29 mouse cellular contexts compared by ENCODE assay signal in genomic region chr7:51619977-51620376, GRCm38 (mm10). TPM values are rescaled to one million over a fixed set of nuclear protein-coding genes. Genes with fewer than 3 reads are reported as not detected.
DNase-seq lines count a peak whose midpoint lies in the region; ATAC-seq and TF ChIP-seq lines count a peak whose summit lies in the region.
"Had no signal": no experiment of that assay in that cellular context is flagged by ENCODE, and none has a peak within 500 bp of the region (broad histone marks: within the 10 kb centered on the region; RNA-seq: fewer than 3 reads in every experiment).

No protein-coding gene starts in this region.

- H3K9me3 ChIP-seq in hindbrain, embryonic 14.5 days (ENCODE audit: control insufficient read depth, low read length), result no peaks in the 10 kb centered on the region
- H3K9me3 ChIP-seq in hindbrain, postnatal 0 days (ENCODE audit: low read length), result no peaks in the 10 kb centered on the region
- no peaks in the 10 kb centered on the region for H3K9me3 ChIP-seq in midbrain, embryonic 12.5 days
- H3K9me3 ChIP-seq in midbrain, embryonic 15.5 days, result no peaks in the 10 kb centered on the region
- H3K9me3 ChIP-seq in neural tube, embryonic 15.5 days (replicated peaks), result no peaks in the 10 kb centered on the region
- no peaks in the 10 kb centered on the region for H3K9me3 ChIP-seq in kidney, embryonic 14.5 days (ENCODE audit: control insufficient read depth, low read length)
- H3K9me3 ChIP-seq: embryonic facial prominence, embryonic 13.5 days; forebrain, embryonic 10.5 days; limb, embryonic 12.5 days; lung, embryonic 15.5 days had no signal

- no peak for DNase-seq in hindbrain, embryonic 14.5 days (ENCODE audit: low spot score)
- DNase-seq in hindbrain, postnatal 0 days (ENCODE audit: low spot score), result no peak
- DNase-seq in left cerebral cortex, adult 18-20 months (ENCODE audit: low spot score in 2 of 2), result no peak
- DNase-seq: adrenal gland, postnatal 25 days; B cell, adult 2 months; cerebellum, adult 11-12 months; cerebellum, adult 9-11 months; gastrocnemius, postnatal 10 days; heart, postnatal 14 days; kidney, adult 9 months; kidney, postnatal 14 days; layer of hippocampus, adult 9-11 months; thymus, postnatal 25 days had no signal

- 39% methylated on average over 1 of the region's 1 CpGs for WGBS in hindbrain, embryonic 14.5 days
- WGBS in hindbrain, postnatal 0 days, result 48% methylated on average over 1 of the region's 1 CpGs
- 38% methylated on average over 1 of the region's 1 CpGs for WGBS in midbrain, embryonic 12.5 days
- 36% methylated on average over 1 of the region's 1 CpGs for WGBS in midbrain, embryonic 15.5 days
- 48% methylated on average over 1 of the region's 1 CpGs for WGBS in neural tube, embryonic 15.5 days
- WGBS in kidney, embryonic 14.5 days, result 38% methylated on average over 1 of the region's 1 CpGs

- no peaks in the 10 kb centered on the region for H3K36me3 ChIP-seq in hindbrain, embryonic 14.5 days (replicated peaks; ENCODE audit: control insufficient read depth, insufficient read depth)
- H3K36me3 ChIP-seq in hindbrain, postnatal 0 days (ENCODE audit: insufficient read depth, low read length), result no peaks in the 10 kb centered on the region
- H3K36me3 ChIP-seq in midbrain, embryonic 12.5 days, result no peaks in the 10 kb centered on the region
- H3K36me3 ChIP-seq in midbrain, embryonic 15.5 days (replicated peaks), result no peaks in the 10 kb centered on the region
- H3K36me3 ChIP-seq in neural tube, embryonic 15.5 days, result no peaks in the 10 kb centered on the region
- no peaks in the 10 kb centered on the region for H3K36me3 ChIP-seq in kidney, embryonic 14.5 days (ENCODE audit: control insufficient read depth, insufficient read depth, low read length)
- H3K36me3 ChIP-seq: embryonic facial prominence, embryonic 13.5 days; forebrain, embryonic 10.5 days; limb, embryonic 12.5 days; lung, embryonic 15.5 days had no signal

- H3K27me3 ChIP-seq in hindbrain, embryonic 14.5 days (ENCODE audit: control insufficient read depth, insufficient read depth, low read length), result peaks cover 56% of the 10 kb centered on the region
- H3K27me3 ChIP-seq in hindbrain, postnatal 0 days (ENCODE audit: insufficient read depth, low read length), result peaks cover 12% of the 10 kb centered on the region
- peaks cover 34% of the 10 kb centered on the region for H3K27me3 ChIP-seq in midbrain, embryonic 12.5 days
- H3K27me3 ChIP-seq in midbrain, embryonic 15.5 days (replicated peaks), result peaks cover 7% of the 10 kb centered on the region
- peaks cover 26% of the 10 kb centered on the region for H3K27me3 ChIP-seq in neural tube, embryonic 15.5 days (replicated peaks)
- H3K27me3 ChIP-seq in kidney, embryonic 14.5 days (ENCODE audit: control insufficient read depth, insufficient read depth, low read length), result peaks cover 46% of the 10 kb centered on the region

- H3K9ac ChIP-seq in hindbrain, embryonic 14.5 days, result no peak overlapping the region
- H3K9ac ChIP-seq in hindbrain, postnatal 0 days (replicated peaks; ENCODE audit: low read length), result no peak overlapping the region
- H3K9ac ChIP-seq in midbrain, embryonic 12.5 days (replicated peaks), result no peak overlapping the region
- H3K9ac ChIP-seq in midbrain, embryonic 15.5 days, result no peak overlapping the region
- no peak overlapping the region for H3K9ac ChIP-seq in neural tube, embryonic 15.5 days (replicated peaks)
- H3K9ac ChIP-seq in kidney, embryonic 14.5 days (ENCODE audit: low read depth, low read length), result no peak overlapping the region
- H3K9ac ChIP-seq: embryonic facial prominence, embryonic 13.5 days; limb, embryonic 12.5 days; lung, embryonic 15.5 days had no signal

- 0 out of 2 replicates have a peak, but pooled peaks cover 2% of the 10 kb centered on the region for H3K4me1 ChIP-seq in hindbrain, embryonic 14.5 days (replicated peaks; ENCODE audit: control insufficient read depth, insufficient read depth, low read length)
- no peaks in the 10 kb centered on the region for H3K4me1 ChIP-seq in hindbrain, postnatal 0 days (ENCODE audit: insufficient read depth, low read length)
- H3K4me1 ChIP-seq in midbrain, embryonic 12.5 days, result peaks cover 3% of the 10 kb centered on the region; the same call in 1 of the 2 replicates
- peaks cover 10% of the 10 kb centered on the region for H3K4me1 ChIP-seq in midbrain, embryonic 15.5 days
- peaks cover 4% of the 10 kb centered on the region; the same call in 1 of the 2 replicates for H3K4me1 ChIP-seq in neural tube, embryonic 15.5 days
- no peaks in the 10 kb centered on the region for H3K4me1 ChIP-seq in kidney, embryonic 14.5 days (ENCODE audit: control insufficient read depth, insufficient read depth, low read length)
- H3K4me1 ChIP-seq: embryonic facial prominence, embryonic 13.5 days; lung, embryonic 15.5 days had no signal

- peak overlapping the region; percentile 42 for H3K4me2 ChIP-seq in hindbrain, embryonic 14.5 days (replicated peaks)
- H3K4me2 ChIP-seq in hindbrain, postnatal 0 days (ENCODE audit: low read depth, low read length), result no peak overlapping the region; the same call in 1 of the 2 replicates
- H3K4me2 ChIP-seq in midbrain, embryonic 12.5 days (replicated peaks), result peak overlapping the region; percentile 25
- peak overlapping the region; percentile 36 for H3K4me2 ChIP-seq in midbrain, embryonic 15.5 days
- H3K4me2 ChIP-seq in neural tube, embryonic 15.5 days, result peak overlapping the region; percentile 36
- H3K4me2 ChIP-seq in kidney, embryonic 14.5 days (replicated peaks; ENCODE audit: low read depth, low read length), result no peak overlapping the region
- H3K4me2 ChIP-seq: embryonic facial prominence, embryonic 13.5 days; limb, embryonic 12.5 days; lung, embryonic 15.5 days had no signal

- H3K4me3 ChIP-seq in hindbrain, embryonic 14.5 days (replicated peaks; ENCODE audit: low read length), result no peak overlapping the region; the same call in none of the 2 replicates
- no peak overlapping the region for H3K4me3 ChIP-seq in hindbrain, postnatal 0 days (ENCODE audit: low read length)
- H3K4me3 ChIP-seq in midbrain, embryonic 12.5 days, result 0 out of 2 replicates have a peak overlapping the region, but pooled peaks have one; percentile 9
- no peak overlapping the region for H3K4me3 ChIP-seq in midbrain, embryonic 15.5 days
- H3K4me3 ChIP-seq in neural tube, embryonic 15.5 days (replicated peaks), result no peak overlapping the region
- H3K4me3 ChIP-seq in kidney, embryonic 14.5 days (ENCODE audit: low read length), result no peak overlapping the region
- H3K4me3 ChIP-seq: embryonic facial prominence, embryonic 13.5 days; forebrain, embryonic 10.5 days; left cerebral cortex, adult 2 months; limb, embryonic 12.5 days; lung, embryonic 15.5 days had no signal

- H3K27ac ChIP-seq in hindbrain, embryonic 14.5 days, result peak overlapping the region; percentile 66
- H3K27ac ChIP-seq in hindbrain, postnatal 0 days, result no peak overlapping the region
- H3K27ac ChIP-seq in midbrain, embryonic 12.5 days (replicated peaks), result no peak overlapping the region
- H3K27ac ChIP-seq in midbrain, embryonic 15.5 days, result peak overlapping the region; percentile 60
- H3K27ac ChIP-seq in neural tube, embryonic 15.5 days (replicated peaks), result 0 out of 2 replicates have a peak overlapping the region, but pooled peaks have one; percentile 33
- H3K27ac ChIP-seq in kidney, embryonic 14.5 days (ENCODE audit: low read depth, low read length), result no peak overlapping the region
- H3K27ac ChIP-seq: embryonic facial prominence, embryonic 13.5 days; forebrain, embryonic 10.5 days; left cerebral cortex, adult 2 months; limb, embryonic 12.5 days; lung, embryonic 15.5 days had no signal

- no peak for TF ChIP-seq CTCF in hindbrain, postnatal 0 days (IDR thresholded peaks at IDR 0.05; ENCODE audit: low read depth)

- no peak for ATAC-seq in hindbrain, embryonic 14.5 days (ENCODE audit: low FRiP score)
- no peak for ATAC-seq in hindbrain, postnatal 0 days
- ATAC-seq in midbrain, embryonic 12.5 days (ENCODE audit: low FRiP score, low read depth), result no peak
- no peak for ATAC-seq in midbrain, embryonic 15.5 days (replicated peaks)
- ATAC-seq in neural tube, embryonic 15.5 days (ENCODE audit: low FRiP score), result no peak
- no peak for ATAC-seq in kidney, embryonic 14.5 days (ENCODE audit: low FRiP score, low TSS enrichment)
- ATAC-seq: intestine, postnatal 0 days had no signal

RNA-seq across cellular contexts. Expression of gene Slc17a6, which starts 1.8 kb away (rescaled TPM):
- 111 and 133 TPM in 2 replicates for polyA plus RNA-seq in hindbrain, embryonic 14.5 days (2014; fragmentation: Nextera tagmentation; extraction: Ambion mirVana)
- total RNA-seq in hindbrain, postnatal 0 days (2014; rRNA removed), result 132 and 177 TPM in 2 replicates
- polyA plus RNA-seq in hindbrain, postnatal 0 days (2015; fragmentation: Nextera tagmentation; extraction: Ambion mirVana), result 109 and 115 TPM in 2 replicates
- 52.6 and 59.0 TPM in 2 replicates for polyA plus RNA-seq in midbrain, embryonic 12.5 days (2016; fragmentation: Nextera tagmentation; extraction: Ambion mirVana)
- 114 and 116 TPM in 2 replicates for polyA plus RNA-seq in midbrain, embryonic 15.5 days (2015; fragmentation: Nextera tagmentation; extraction: Ambion mirVana)
- 101 and 115 TPM in 2 replicates for polyA plus RNA-seq in neural tube, embryonic 15.5 days (2015; fragmentation: Nextera tagmentation; extraction: Ambion mirVana)
- not detected in 2 replicates for polyA plus RNA-seq in kidney, embryonic 14.5 days (2014; fragmentation: Nextera tagmentation; extraction: Ambion mirVana)
- 10 to 100 TPM; 28.4 to 34.3 TPM for total RNA-seq in left cerebral cortex, adult 18-20 months (2021)
- total RNA-seq: common myeloid progenitor, adult 5-6 weeks; heart, postnatal 14 days; liver, adult 2 months; megakaryocyte progenitor cell, adult 5-6 weeks had no signal
- polyA plus RNA-seq: heart, embryonic 14.5 days; liver, adult 2 months; liver, embryonic 16.5 days; small intestine, adult 2 months had no signal

Comparison
In these comparisons a context has a peak if more than half of its experiments do, and no peak if none do; other contexts are left out.
1. H3K27ac ChIP-seq: peak in hindbrain, embryonic 14.5 days (single experiment), midbrain, embryonic 15.5 days (single experiment) and neural tube, embryonic 15.5 days (single experiment); none in hindbrain, postnatal 0 days (single experiment), midbrain, embryonic 12.5 days (single experiment) and kidney, embryonic 14.5 days (single experiment).
2. H3K4me2 ChIP-seq: peak in hindbrain, embryonic 14.5 days (single experiment), midbrain, embryonic 12.5 days (single experiment), midbrain, embryonic 15.5 days (single experiment) and neural tube, embryonic 15.5 days (single experiment); none in hindbrain, postnatal 0 days (single experiment) and kidney, embryonic 14.5 days (single experiment).
3. RNA of gene Slc17a6, which starts 1.8 kb away (polyA plus RNA-seq): 109 to 115 TPM in hindbrain, postnatal 0 days, 101 to 115 TPM in neural tube, embryonic 15.5 days, 114 to 116 TPM in midbrain, embryonic 15.5 days, 111 to 133 TPM in hindbrain, embryonic 14.5 days and 52.6 to 59.0 TPM in midbrain, embryonic 12.5 days; not detected in kidney, embryonic 14.5 days; every median in the first group is over 10 times any median in the second.